In the genomic region with DNA sequence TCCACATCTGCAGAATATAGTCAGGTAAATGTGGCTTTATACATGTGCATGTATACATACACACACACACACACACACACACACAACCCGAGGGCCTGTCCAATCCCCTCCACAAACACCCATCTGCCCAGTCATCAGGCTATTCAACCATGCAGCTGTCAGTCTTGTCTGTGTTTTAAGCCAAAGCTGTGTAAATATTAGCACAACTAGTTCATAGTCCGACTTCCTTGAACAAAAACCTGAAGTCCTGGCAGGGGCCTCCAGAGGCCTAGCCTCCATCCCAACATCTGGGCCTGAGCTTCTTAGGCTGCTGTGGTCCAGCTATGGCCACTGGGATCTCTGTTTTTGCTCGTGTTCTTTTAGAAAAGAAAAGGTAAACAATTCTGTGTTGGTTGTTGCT, we compare ENCODE assay signal across 7 mouse cellular contexts.
DNase-seq lines count a peak whose midpoint lies in the region; ATAC-seq lines count a peak whose summit lies in the region.

No protein-coding gene starts in this region.

- no peaks in the 10 kb centered on the region for H3K9me3 ChIP-seq in limb, embryonic 13.5 days
- no peaks in the 10 kb centered on the region for H3K9me3 ChIP-seq in limb, embryonic 10.5 days (replicated peaks)
- no peaks in the 10 kb centered on the region for H3K9me3 ChIP-seq in hindbrain, embryonic 15.5 days
- H3K9me3 ChIP-seq in neural tube, embryonic 15.5 days (replicated peaks) = no peaks in the 10 kb centered on the region
- no peaks in the 10 kb centered on the region for H3K9me3 ChIP-seq in embryonic facial prominence, embryonic 10.5 days

- H3K9ac ChIP-seq in limb, embryonic 13.5 days = no peak overlapping the region
- no peak overlapping the region for H3K9ac ChIP-seq in hindbrain, embryonic 15.5 days
- H3K9ac ChIP-seq in neural tube, embryonic 15.5 days (replicated peaks) = no peak overlapping the region

- 60% methylated on average over 3 of the region's 3 CpGs for WGBS in limb, embryonic 13.5 days
- WGBS in limb, embryonic 10.5 days = 76% methylated on average over 3 of the region's 3 CpGs
- WGBS in hindbrain, embryonic 15.5 days = 51% methylated on average over 3 of the region's 3 CpGs
- 55% methylated on average over 3 of the region's 3 CpGs for WGBS in neural tube, embryonic 15.5 days
- WGBS in embryonic facial prominence, embryonic 10.5 days = 70% methylated on average over 3 of the region's 3 CpGs

- H3K4me2 ChIP-seq in limb, embryonic 13.5 days (replicated peaks) = no peak overlapping the region
- no peak overlapping the region for H3K4me2 ChIP-seq in hindbrain, embryonic 15.5 days
- H3K4me2 ChIP-seq in neural tube, embryonic 15.5 days = no peak overlapping the region

- no peak overlapping the region for H3K4me3 ChIP-seq in limb, embryonic 13.5 days
- H3K4me3 ChIP-seq in limb, embryonic 10.5 days = no peak overlapping the region
- no peak overlapping the region for H3K4me3 ChIP-seq in hindbrain, embryonic 15.5 days
- H3K4me3 ChIP-seq in neural tube, embryonic 15.5 days (replicated peaks) = no peak overlapping the region
- H3K4me3 ChIP-seq in embryonic facial prominence, embryonic 10.5 days = no peak overlapping the region

- no peaks in the 10 kb centered on the region; the same call in 1 of the 2 replicates for H3K36me3 ChIP-seq in limb, embryonic 13.5 days
- 0 out of 2 replicates have a peak, but pooled peaks cover 2% of the 10 kb centered on the region for H3K36me3 ChIP-seq in limb, embryonic 10.5 days
- no peaks in the 10 kb centered on the region for H3K36me3 ChIP-seq in hindbrain, embryonic 15.5 days
- H3K36me3 ChIP-seq in neural tube, embryonic 15.5 days = no peaks in the 10 kb centered on the region
- no peaks in the 10 kb centered on the region for H3K36me3 ChIP-seq in embryonic facial prominence, embryonic 10.5 days (replicated peaks)

- peaks cover 84% of the 10 kb centered on the region for H3K4me1 ChIP-seq in limb, embryonic 13.5 days
- peaks cover 64% of the 10 kb centered on the region for H3K4me1 ChIP-seq in limb, embryonic 10.5 days
- peaks cover 87% of the 10 kb centered on the region for H3K4me1 ChIP-seq in hindbrain, embryonic 15.5 days (replicated peaks)
- H3K4me1 ChIP-seq in neural tube, embryonic 15.5 days = peaks cover 90% of the 10 kb centered on the region
- peaks cover 67% of the 10 kb centered on the region for H3K4me1 ChIP-seq in embryonic facial prominence, embryonic 10.5 days

- no peak for ATAC-seq in limb, embryonic 13.5 days (ENCODE audit: low FRiP score, low read depth)
- no peak for ATAC-seq in hindbrain, embryonic 15.5 days (ENCODE audit: low FRiP score, low read depth)
- ATAC-seq in neural tube, embryonic 15.5 days (ENCODE audit: low FRiP score) = no peak

- DNase-seq in limb, embryonic 10.5 days (ENCODE audit: low spot score) = no peak
- peak; percentile 38 for DNase-seq in kidney, postnatal 10 days
- DNase-seq in thymus, postnatal 10 days (ENCODE audit: low spot score in 2 of 2) = no peak
- DNase-seq in embryonic facial prominence, embryonic 10.5 days (ENCODE audit: low spot score) = no peak

- 0 out of 2 replicates have a peak overlapping the region, but pooled peaks have one; percentile 1 for H3K27ac ChIP-seq in limb, embryonic 13.5 days
- no peak overlapping the region for H3K27ac ChIP-seq in limb, embryonic 10.5 days
- H3K27ac ChIP-seq in hindbrain, embryonic 15.5 days (replicated peaks) = peak overlapping the region; percentile 47; the same call in 1 of the 2 replicates
- peak overlapping the region; percentile 65 for H3K27ac ChIP-seq in neural tube, embryonic 15.5 days (replicated peaks)
- H3K27ac ChIP-seq in embryonic facial prominence, embryonic 10.5 days (replicated peaks) = no peak overlapping the region

- no peaks in the 10 kb centered on the region for H3K27me3 ChIP-seq in limb, embryonic 13.5 days
- no peaks in the 10 kb centered on the region for H3K27me3 ChIP-seq in limb, embryonic 10.5 days (ENCODE audit: low read depth, poor library complexity, severe bottlenecking)
- H3K27me3 ChIP-seq in hindbrain, embryonic 15.5 days = no peaks in the 10 kb centered on the region
- H3K27me3 ChIP-seq in neural tube, embryonic 15.5 days (replicated peaks) = no peaks in the 10 kb centered on the region
- H3K27me3 ChIP-seq in embryonic facial prominence, embryonic 10.5 days (replicated peaks; ENCODE audit: low read depth, poor library complexity, severe bottlenecking) = no peaks in the 10 kb centered on the region

Comparison
In these comparisons a context has a peak if more than half of its experiments do, and no peak if none do; other contexts are left out.
1. H3K27ac ChIP-seq: peak in limb, embryonic 13.5 days (single experiment), hindbrain, embryonic 15.5 days (single experiment) and neural tube, embryonic 15.5 days (single experiment); none in limb, embryonic 10.5 days (single experiment) and embryonic facial prominence, embryonic 10.5 days (single experiment).